Mouse (Mus musculus) brain, embryonic 14.5 days (tissue): ENCODE data around the gene Rgs8.

ENCODE experiments used
- CTCF ChIP-seq: fragments of 200-500 bp; IDR thresholded peaks from 2 replicates; pipeline ENCODE4 v1.5.1; 2012; ENCODE audit warnings: inconsistent platforms, mild to moderate bottlenecking, moderate library complexity, borderline replicate concordance; ENCODE audit not compliant: insufficient read depth, insufficient read length; ENCODE audit errors: extremely low read depth
- POLR2A ChIP-seq: fragments of 200-500 bp; IDR thresholded peaks from 2 replicates; pipeline ENCODE4 v1.6.1; 2012; ENCODE audit warnings: mild to moderate bottlenecking, inconsistent platforms, borderline replicate concordance; ENCODE audit not compliant: poor library complexity, insufficient read depth, insufficient read length, severe bottlenecking; ENCODE audit errors: extremely low read depth

DNA sequence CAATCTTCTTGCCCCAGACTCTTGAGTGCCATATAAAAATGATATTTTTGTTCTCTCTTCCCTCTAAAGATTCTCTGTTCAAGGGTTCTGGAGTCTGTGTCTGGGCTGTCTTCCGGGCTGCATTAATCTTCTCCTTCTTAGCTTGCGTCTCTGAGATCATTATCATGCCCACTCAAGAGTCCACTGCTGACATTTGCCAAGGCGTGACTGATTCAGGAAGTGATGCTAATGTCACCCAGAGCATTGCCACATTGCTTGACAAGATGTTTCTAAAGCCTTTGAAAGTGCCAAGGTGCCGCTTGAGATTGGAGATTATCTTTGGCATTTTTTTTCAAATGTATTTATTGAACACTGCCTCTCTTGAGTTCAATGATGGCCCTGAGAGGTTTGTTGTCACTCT is 29.8 kb upstream of the Rgs8 start:
- TF ChIP-seq POLR2A: no peak
- no peak for TF ChIP-seq CTCF
